Mouse (Mus musculus): ENCODE data around the gene Uhrf1. TPM values are rescaled to one million over a fixed set of nuclear protein-coding genes. Genes with fewer than 3 reads are reported as not detected.

The Uhrf1 gene
- polyA plus RNA-seq, 1 experiment from 2014 or later: 147 TPM

DNA sequence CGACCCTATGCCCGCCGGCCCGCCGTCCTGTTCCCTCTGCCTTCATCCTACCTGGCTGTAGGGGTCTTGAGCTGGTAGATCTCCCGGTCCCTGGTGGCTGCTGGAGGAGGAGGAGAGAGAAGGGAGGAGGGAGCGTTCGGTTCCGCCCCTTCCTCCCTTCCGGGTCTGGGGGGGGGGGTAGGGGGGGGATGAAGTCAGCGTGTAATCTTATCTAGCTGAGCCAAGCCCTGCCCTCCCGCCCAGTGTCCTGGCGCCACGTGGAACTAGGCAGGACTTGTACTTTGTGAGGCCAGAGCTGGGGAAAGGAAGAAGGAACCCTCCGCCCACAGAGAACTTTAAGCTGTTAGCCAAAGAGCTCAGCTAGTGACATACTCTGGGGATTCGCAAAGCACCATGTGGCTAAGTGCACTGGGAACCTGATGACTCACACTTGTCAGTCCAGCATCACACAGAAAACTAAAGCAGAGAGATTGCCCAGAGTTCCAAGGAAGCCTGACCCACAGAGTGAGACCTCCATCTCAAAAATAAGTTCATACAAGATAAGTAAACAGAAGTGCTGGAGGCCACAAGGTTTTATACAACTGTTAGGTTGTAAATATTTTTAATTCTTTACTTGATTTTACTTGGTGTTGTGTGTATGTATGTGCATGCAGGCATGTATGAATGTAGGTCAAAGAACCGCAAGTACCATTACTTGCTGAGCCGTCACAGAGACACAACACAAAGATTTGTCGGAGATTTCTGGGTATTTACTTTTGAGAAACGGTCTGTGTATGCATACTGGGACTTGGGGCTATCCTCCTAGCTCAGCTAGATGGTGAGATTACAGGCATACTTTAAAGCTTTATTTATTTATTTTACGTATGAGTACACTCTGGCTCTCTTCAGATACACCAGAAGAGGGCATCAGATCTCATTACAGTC, 26.2 kb upstream of the Uhrf1 start, which contains the start of gene Ticam1:
Gene Ticam1 (minus strand): TSS at position 144 of the 924 bp plus-strand sequence.
- TF ChIP-seq CTCF (IDR thresholded peaks at IDR 0.05; ENCODE audit: low read depth): peak; percentile 42
- ATAC-seq (ENCODE audit: insufficient read depth): peak; percentile 96
- DNase-seq: peak; percentile 98
- Histone ChIP-seq H3K27me3 (ENCODE audit: insufficient read depth, low read length) (no peaks in the 10 kb centered on the region), H3K4me2 (peak within 1 kb of the TSS; percentile 65), H3K9ac (peak within 1 kb of the TSS; percentile 67), H3K4me1 (ENCODE audit: insufficient read depth) (peaks cover 8% of the 10 kb centered on the region), H3K9me3 (ENCODE audit: low read depth, low read length) (no peaks in the 10 kb centered on the region), H3K4me3 (ENCODE audit: low read depth, low read length) (peak within 1 kb of the TSS; percentile 49), H3K27ac (ENCODE audit: low read depth) (peak within 1 kb of the TSS; percentile 93), H3K36me3 (ENCODE audit: insufficient read depth) (peaks cover 51% of the 10 kb centered on the region)
- WGBS: 4% methylated on average over 17 of the region's 21 CpGs

DNA sequence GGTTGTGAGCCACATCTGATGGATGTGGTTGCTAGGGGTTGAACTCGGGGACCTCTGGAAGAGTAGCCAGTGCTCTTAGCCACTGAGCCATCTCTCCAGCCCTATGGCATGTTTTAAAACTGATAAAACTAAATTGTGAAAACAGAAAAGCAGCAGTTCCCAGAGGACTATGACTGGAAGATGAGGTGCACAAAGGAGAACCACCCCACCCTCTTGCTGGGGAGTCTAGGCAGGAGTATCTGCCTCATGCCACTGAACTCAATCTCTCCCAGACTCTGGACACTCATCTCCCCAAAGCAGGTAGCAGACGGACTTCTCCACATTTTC, 25.6 kb upstream of the Uhrf1 start:
- DNase-seq: no peak
- H3K27ac ChIP-seq (ENCODE audit: low read depth): peak overlapping the region; percentile 93
- peaks cover 8% of the 10 kb centered on the region for H3K4me1 ChIP-seq (ENCODE audit: insufficient read depth)
- H3K36me3 ChIP-seq (ENCODE audit: insufficient read depth): peaks cover 48% of the 10 kb centered on the region
- H3K9ac ChIP-seq: peak overlapping the region; percentile 27; the same call in 1 of the 2 replicates
- no peaks in the 10 kb centered on the region for H3K9me3 ChIP-seq (ENCODE audit: low read depth, low read length)
- H3K4me3 ChIP-seq (ENCODE audit: low read depth, low read length): peak overlapping the region; percentile 49; the same call in 1 of the 2 replicates
- no peaks in the 10 kb centered on the region for H3K27me3 ChIP-seq (ENCODE audit: insufficient read depth, low read length)
- 13% methylated on average over 2 of the region's 2 CpGs for WGBS
- ATAC-seq (ENCODE audit: insufficient read depth): no peak
- no peak for TF ChIP-seq CTCF (IDR thresholded peaks at IDR 0.05; ENCODE audit: low read depth)
- H3K4me2 ChIP-seq: peak overlapping the region; percentile 65

DNA sequence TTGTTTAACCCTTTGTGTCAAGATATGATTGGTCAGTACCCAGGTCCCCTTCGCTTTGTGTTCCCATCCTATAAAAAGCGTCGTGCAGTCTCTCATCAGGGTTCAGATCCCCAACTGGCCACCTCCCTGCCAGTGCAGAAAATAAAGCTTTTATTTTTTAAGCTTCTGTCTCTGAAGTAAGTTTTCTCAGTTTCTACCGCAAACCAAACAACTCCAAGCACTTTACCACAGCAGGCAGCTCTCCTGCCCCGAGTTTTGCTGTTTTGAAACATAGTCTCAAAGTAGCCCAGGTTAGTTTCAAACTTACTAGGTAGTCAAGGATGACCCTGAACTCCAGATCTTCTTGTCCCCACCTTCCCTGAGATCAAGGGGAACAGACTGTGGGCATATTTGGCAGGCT, 24.8 kb upstream of the Uhrf1 start:
- H3K4me1 ChIP-seq (ENCODE audit: insufficient read depth): peaks cover 8% of the 10 kb centered on the region

DNA sequence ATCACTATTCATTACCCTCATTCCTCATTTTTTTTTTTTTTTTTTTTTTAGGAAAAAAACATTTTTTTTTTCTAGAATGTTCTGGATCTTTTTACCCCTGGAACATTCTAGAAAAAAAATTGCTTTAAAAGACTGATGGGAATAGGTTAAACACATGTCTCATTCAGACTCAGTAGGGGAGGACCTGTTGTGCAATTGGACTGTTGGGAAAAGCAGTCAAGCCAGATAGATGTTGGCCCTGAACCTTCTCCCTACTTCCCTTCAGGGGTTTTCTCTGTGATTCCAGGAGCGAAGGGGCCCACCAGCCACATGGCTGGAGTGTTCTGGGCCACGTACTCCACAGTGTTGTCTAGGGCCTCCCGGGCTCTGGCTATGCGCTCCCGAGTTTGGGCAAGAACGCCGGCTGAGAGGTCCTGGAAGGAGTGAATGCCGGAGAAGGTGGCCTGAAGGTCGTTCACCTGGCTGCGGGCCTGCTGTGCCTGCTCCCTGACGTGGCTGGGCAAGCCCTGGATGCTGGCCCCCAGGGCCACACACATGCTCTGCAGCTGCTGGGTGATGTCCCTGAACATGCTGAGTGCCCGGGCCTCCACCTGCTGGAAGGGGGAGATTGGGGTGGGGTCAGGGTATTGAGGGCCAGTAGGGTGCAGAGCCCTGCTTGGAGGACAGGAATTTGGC, 23.5 kb upstream of the Uhrf1 start:
- H3K4me3 ChIP-seq (ENCODE audit: low read depth, low read length): no peak overlapping the region
- no peaks in the 10 kb centered on the region for H3K27me3 ChIP-seq (ENCODE audit: insufficient read depth, low read length)
- H3K9ac ChIP-seq: no peak overlapping the region
- WGBS: 91% methylated on average over 12 of the region's 12 CpGs
- no peak overlapping the region for H3K27ac ChIP-seq (ENCODE audit: low read depth)
- no peak overlapping the region for H3K4me2 ChIP-seq
- H3K4me1 ChIP-seq (ENCODE audit: insufficient read depth): peaks cover 8% of the 10 kb centered on the region
- no peak for TF ChIP-seq CTCF (IDR thresholded peaks at IDR 0.05; ENCODE audit: low read depth)
- no peaks in the 10 kb centered on the region for H3K9me3 ChIP-seq (ENCODE audit: low read depth, low read length)
- ATAC-seq (ENCODE audit: insufficient read depth) (no peak), DNase-seq (no peak)
- peaks cover 54% of the 10 kb centered on the region for H3K36me3 ChIP-seq (ENCODE audit: insufficient read depth)

More for the DNA sequence above, 24.8 kb upstream of the Uhrf1 start:
- ATAC-seq (ENCODE audit: insufficient read depth) (no peak), DNase-seq (no peak)
- Histone ChIP-seq H3K27me3 (ENCODE audit: insufficient read depth, low read length) (no peaks in the 10 kb centered on the region), H3K4me2 (no peak overlapping the region), H3K9ac (no peak overlapping the region), H3K4me3 (ENCODE audit: low read depth, low read length) (no peak overlapping the region), H3K9me3 (ENCODE audit: low read depth, low read length) (no peaks in the 10 kb centered on the region), H3K36me3 (ENCODE audit: insufficient read depth) (peaks cover 53% of the 10 kb centered on the region), H3K27ac (ENCODE audit: low read depth) (no peak overlapping the region)
- no peak for TF ChIP-seq CTCF (IDR thresholded peaks at IDR 0.05; ENCODE audit: low read depth)
- 91% methylated on average over 5 of the region's 5 CpGs for WGBS

DNA sequence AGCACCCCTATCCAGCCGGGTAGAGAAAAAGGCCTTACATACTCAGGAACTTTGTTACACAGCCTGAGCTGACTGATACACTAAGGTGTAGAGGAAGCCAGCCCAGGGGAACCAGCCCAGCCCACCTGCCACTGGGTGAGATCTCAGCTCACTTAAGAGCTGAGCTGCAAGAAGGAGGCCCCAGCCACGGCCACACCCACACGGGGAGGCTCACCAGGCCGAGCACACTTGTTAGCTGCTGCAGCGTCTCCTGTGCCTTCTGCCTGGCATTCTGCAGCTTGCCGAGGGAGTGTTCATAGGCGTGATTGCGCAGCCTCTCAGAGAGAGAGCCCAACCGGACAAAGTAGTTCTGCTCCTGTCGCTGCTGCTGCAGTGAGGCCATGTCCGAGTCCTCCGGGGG, 21.9 kb upstream of the Uhrf1 start:
- 87% methylated on average over 12 of the region's 12 CpGs for WGBS
- H3K27me3 ChIP-seq (ENCODE audit: insufficient read depth, low read length): no peaks in the 10 kb centered on the region
- peaks cover 69% of the 10 kb centered on the region for H3K36me3 ChIP-seq (ENCODE audit: insufficient read depth)
- no peak overlapping the region for H3K4me2 ChIP-seq
- H3K4me3 ChIP-seq (ENCODE audit: low read depth, low read length): no peak overlapping the region
- no peak overlapping the region for H3K9ac ChIP-seq
- H3K4me1 ChIP-seq (ENCODE audit: insufficient read depth): peaks cover 8% of the 10 kb centered on the region
- DNase-seq (no peak), ATAC-seq (ENCODE audit: insufficient read depth) (no peak)
- H3K27ac ChIP-seq (ENCODE audit: low read depth): no peak overlapping the region
- no peak for TF ChIP-seq CTCF (IDR thresholded peaks at IDR 0.05; ENCODE audit: low read depth)
- no peaks in the 10 kb centered on the region for H3K9me3 ChIP-seq (ENCODE audit: low read depth, low read length)

DNA sequence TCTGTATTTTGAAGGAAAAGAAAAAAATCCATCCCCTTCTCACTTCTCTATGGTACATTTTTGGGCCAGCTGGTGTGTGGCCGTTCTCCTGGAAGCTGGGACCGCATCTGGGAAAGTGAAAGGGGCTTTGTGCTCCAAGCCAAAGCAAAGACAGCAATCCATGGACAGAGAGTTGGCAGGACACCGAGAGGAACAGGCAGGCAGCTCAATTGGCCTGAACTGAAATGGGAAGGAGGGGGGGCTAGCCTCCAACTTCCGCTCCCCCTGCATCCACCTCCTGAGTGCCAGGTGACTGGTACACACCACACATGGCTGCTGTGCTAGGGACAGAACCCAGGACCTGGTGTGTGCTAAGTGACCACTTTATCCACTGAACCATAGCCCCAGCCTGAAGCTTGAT, 20.3 kb upstream of the Uhrf1 start:
- H3K9me3 ChIP-seq (ENCODE audit: low read depth, low read length): no peaks in the 10 kb centered on the region
- peaks cover 77% of the 10 kb centered on the region for H3K36me3 ChIP-seq (ENCODE audit: insufficient read depth)
- ATAC-seq (ENCODE audit: insufficient read depth): no peak
- no peak overlapping the region for H3K4me3 ChIP-seq (ENCODE audit: low read depth, low read length)
- H3K4me1 ChIP-seq (ENCODE audit: insufficient read depth): peaks cover 7% of the 10 kb centered on the region
- H3K27ac ChIP-seq (ENCODE audit: low read depth): no peak overlapping the region
- no peak overlapping the region; the same call in 1 of the 2 replicates for H3K9ac ChIP-seq
- WGBS: 84% methylated on average over 4 of the region's 4 CpGs
- no peak for DNase-seq
- H3K27me3 ChIP-seq (ENCODE audit: insufficient read depth, low read length): no peaks in the 10 kb centered on the region
- no peak overlapping the region for H3K4me2 ChIP-seq
- no peak for TF ChIP-seq CTCF (IDR thresholded peaks at IDR 0.05; ENCODE audit: low read depth)

DNA sequence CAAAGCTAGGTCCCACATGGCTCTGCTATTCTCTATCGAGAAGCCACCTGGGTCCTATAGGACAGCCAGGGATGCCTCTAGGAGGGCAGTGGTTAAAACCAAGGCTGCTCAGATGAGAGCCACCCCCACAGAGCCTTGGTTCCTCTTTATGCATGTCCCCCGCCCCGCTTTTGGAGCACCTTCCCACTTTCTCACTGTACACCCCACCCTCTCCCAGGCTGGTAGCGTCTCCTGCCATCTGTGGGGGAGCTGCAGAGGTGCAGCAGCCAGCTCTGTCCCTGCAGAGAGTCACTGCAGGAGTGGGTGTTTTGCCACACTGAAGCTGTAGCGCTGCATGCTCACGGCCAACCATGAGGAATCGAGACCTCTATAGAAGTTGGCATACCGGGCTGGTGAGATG, 19.8 kb upstream of the Uhrf1 start:
- ATAC-seq (ENCODE audit: insufficient read depth): no peak

More for the DNA sequence above, 19.8 kb upstream of the Uhrf1 start:
- 92% methylated on average over 8 of the region's 8 CpGs for WGBS
- Histone ChIP-seq H3K27ac (ENCODE audit: low read depth) (no peak overlapping the region), H3K4me1 (ENCODE audit: insufficient read depth) (peaks cover 9% of the 10 kb centered on the region; the same call in 1 of the 2 replicates), H3K9me3 (ENCODE audit: low read depth, low read length) (no peaks in the 10 kb centered on the region), H3K36me3 (ENCODE audit: insufficient read depth) (peaks cover 76% of the 10 kb centered on the region), H3K27me3 (ENCODE audit: insufficient read depth, low read length) (no peaks in the 10 kb centered on the region), H3K4me2 (no peak overlapping the region), H3K4me3 (ENCODE audit: low read depth, low read length) (no peak overlapping the region), H3K9ac (no peak overlapping the region)
- TF ChIP-seq CTCF (IDR thresholded peaks at IDR 0.05; ENCODE audit: low read depth): no peak
- no peak for DNase-seq

All from lung, embryonic 14.5 days (tissue).